Mouse (Mus musculus): ENCODE data around the gene Wfdc2.
"Not testable (repeated sequence)": the region's sequence is repeated elsewhere in the genome, so short reads cannot be mapped to it uniquely, and the experiment has no call there.

The Wfdc2 gene

GRCm38 (mm10) chr2:164544454-164545097 is 17.6 kb upstream of the Wfdc2 start:
- in situ Hi-C loops (cut with MboI, MseI) = no loop called here

DNA sequence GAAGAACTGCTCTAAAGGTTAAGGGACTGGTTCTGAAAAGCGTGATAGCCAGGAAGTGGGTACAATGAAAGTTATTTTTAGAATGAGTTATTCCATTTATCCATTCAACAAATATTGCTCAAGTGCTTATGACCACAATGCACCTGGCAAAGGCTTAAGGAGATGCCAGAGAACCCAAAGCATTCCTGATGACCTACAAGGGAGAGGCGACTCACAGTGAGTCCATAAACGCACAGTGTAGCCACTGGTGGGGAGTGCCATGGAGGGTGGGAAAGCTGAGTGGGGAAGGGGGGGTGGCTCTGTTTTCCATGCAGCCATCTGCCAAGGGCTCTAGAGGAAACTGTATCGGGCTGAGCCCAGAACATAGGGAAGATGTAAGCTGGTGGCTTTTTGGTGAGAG is 12.9 kb upstream of the Wfdc2 start:
- in situ Hi-C loops (cut with MboI, MseI) = no loop called here

DNA sequence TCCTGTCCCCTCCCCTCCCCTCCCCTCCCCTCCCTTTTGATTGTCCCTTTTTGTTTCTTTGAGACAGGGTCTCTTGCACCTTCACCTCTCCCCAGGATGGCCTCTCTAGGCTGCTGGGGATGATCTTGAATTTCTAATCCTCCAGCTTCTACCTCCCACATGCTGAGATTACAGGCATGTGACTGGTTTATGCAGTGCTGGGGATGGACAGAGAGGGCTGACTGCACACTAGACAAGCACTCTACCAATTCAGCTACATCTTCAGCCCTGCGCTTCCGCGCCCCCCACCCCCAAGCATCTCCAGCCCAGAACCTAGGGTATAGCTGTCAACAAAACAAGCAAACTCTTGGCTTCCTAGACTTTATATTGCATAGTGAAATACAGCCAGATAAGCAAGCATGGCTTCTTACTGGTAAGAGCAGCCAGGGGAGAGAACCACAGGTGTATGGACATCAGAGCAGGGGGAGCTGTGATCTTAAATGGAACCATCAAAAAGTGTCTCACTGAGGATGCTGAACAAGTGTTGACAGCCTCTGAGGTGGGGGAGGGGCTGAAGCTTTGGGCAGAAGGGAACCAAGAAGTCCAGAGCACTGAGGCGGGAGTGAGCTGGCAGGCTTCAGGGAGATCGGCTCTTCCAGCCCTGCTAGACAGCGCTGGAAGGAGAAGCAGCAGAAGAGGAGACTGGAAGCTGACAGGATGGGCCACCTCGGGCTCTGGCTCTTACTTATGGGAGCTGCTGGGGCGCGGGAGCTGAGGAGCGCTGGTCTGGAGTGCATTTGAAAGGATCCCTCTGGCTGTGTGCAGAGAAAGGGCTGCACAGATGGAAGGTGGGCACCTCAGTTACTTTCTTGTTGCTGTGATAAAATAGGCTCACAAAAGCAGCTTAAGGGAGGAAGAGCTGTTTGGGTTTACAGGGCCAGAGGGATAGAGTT is 12.0 kb upstream of the Wfdc2 start:
- in situ Hi-C loops (cut with MboI, MseI) = no loop called here

- in situ Hi-C loops (cut with MboI, MseI) = no loop called here
These were observed 11.3 kb upstream of the Wfdc2 start for GRCm38 (mm10) chr2:164550895-164551269.

GRCm38 (mm10) chr2:164551502-164551901 is 10.7 kb upstream of the Wfdc2 start:
- in situ Hi-C loops (cut with MboI, MseI) = no loop called here

GRCm38 (mm10) chr2:164558426-164558825 is 3.8 kb upstream of the Wfdc2 start:
- in situ Hi-C loops (cut with MboI, MseI) = no loop called here

DNA sequence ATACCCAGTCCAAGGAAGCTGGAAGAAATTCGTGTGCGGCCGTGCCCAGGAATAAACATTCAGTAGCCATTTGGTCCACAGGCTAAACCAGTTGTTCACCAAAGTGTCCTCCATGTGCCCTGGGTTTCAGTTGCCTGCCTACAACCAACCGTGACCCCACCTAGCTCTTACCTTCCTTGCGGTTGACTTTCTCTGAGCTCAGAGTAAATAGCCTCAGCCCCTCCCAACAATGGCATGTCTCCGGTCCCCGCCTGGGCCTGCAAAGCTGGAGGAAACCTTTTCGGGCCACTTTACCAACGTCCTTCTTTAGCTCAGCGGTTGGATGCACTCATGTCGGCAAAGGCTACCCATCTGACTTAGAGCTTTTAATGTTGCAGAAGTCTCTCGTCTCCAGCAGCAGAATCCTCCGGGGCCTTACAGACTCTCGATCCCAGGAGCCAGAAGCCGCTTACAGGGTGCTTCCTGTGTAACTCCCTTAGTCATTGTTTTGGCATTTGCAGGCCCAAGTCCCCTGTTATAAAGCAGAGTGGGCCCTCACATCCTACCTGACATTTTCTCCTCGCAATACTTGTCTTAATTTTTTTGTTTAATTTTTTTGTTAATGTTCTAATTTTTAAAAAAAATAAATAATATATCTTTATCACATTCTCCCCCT is 3.1 kb upstream of the Wfdc2 start:
- in situ Hi-C loops (cut with MboI, MseI) = no loop called here

GRCm38 (mm10) chr2:164560106-164560505 is 2.1 kb upstream of the Wfdc2 start:
- in situ Hi-C loops (cut with MboI, MseI) = no loop called here

DNA sequence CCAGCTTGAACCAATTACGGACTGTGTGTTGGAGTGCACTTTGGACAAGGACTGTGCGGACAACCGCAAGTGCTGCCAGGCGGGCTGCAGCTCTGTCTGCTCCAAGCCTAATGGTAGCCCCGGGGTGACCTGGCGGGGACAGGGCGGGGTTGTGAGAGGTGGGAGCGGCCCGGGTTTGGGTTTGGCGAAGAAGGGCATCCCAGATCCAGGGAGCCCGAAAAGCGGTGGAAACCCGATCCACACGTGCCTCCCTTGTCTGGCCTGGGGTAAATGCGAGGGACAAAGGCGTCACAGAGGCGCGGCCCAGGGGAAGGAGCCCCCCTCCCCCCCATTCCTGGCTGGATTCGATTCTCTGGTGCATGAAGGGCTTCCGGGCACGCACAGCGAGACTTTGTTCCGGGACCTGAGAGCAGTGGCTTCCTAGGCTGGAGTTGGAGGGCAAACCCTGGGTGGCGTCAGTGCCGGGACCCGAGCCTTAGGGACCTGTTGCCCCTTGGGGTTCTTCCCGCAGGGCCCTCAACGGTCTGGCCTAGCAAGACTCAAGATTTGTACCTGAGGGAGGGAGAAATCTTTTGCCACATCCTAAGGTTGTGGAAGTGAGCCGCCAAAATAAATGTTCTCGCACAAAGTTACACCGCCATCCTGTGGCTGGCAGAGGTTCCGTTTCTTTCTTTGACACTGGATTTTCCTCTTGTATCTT is 1.3 kb downstream of the Wfdc2 start:
- in situ Hi-C loops (cut with MboI, MseI) = no loop called here

GRCm38 (mm10) chr2:164564346-164564745 is 2.1 kb downstream of the Wfdc2 start:
- in situ Hi-C loops (cut with MboI, MseI) = no loop called here

- in situ Hi-C loops (cut with MboI, MseI) = no loop called here
These were observed 4.8 kb downstream of the Wfdc2 start for GRCm38 (mm10) chr2:164566997-164567396.

DNA sequence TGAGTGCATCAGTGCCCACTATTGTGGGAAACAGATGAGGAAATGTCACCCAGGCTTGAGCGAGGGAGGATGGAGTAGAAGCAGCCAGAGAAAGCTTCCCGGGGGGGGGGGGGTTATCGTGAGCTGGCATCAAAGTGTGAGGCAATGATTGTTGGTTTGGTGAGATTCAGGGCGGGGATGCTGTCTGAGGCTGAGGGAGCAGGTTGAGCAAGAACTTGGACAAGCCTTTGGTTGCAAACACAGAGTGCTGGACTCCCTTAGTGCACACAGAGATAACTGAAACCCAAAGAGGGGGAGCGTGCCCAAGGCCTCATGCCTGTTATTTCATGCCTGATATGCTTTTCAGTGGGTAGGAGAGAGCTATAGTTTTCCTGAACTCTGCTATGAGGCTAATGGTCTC is 5.2 kb downstream of the Wfdc2 start:
- in situ Hi-C loops (cut with MboI, MseI) = no loop called here

- in situ Hi-C loops (cut with MboI, MseI) = not testable (repeated sequence)
These were observed 11.1 kb downstream of the Wfdc2 start, which contains the start of gene Spint3 for GRCm38 (mm10) chr2:164573359-164573758. Spint3 (minus strand) TSS chr2:164573459.

DNA sequence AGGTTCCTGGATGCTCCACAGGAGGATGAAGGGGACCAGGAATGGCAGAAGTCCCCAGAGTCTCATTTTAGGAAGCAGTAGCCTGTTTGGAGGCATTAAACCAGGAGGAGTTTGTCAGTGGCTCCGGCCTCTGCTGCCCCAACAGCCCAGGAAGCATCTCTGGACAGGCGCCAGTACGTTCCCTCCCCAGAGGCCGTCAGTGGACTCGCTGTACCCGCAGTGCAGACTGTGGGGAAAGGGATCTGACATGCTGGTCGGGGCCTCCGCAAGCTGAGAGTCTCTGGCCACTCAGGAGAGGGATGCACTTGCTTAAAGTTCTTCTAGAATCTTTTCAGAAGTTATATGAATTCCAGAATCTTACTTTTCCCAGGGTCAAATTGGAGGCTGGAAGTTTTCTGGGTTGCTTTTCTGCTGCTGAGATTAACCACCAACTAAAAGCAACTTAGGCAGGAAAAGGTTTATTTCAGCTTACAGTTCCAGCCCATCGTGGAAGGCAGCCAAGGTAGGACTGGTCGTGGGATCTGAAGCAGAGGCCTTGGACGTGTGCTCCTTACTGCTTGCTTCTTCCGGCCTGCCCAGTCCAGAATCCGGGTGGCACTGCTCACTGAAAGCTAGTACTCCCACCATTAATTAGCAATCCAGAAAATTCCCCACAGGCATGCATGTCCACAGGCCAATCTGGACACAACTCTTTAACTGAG is 23.0 kb downstream of the Wfdc2 start, which contains the start of gene Wfdc6a:
Wfdc6a (minus strand) TSS at position 423 of the 701 bp plus-strand sequence.
- in situ Hi-C loops (cut with MboI, MseI) = not testable (repeated sequence)

- in situ Hi-C loops (cut with MboI, MseI) = no loop called here
These were observed 29.8 kb downstream of the Wfdc2 start for GRCm38 (mm10) chr2:164592014-164592413.

- in situ Hi-C loops (cut with MboI, MseI) = no loop called here
These were observed 31.3 kb downstream of the Wfdc2 start, which contains the start of gene Eppin for GRCm38 (mm10) chr2:164593494-164593893. Eppin (minus strand) TSS chr2:164593594.

DNA sequence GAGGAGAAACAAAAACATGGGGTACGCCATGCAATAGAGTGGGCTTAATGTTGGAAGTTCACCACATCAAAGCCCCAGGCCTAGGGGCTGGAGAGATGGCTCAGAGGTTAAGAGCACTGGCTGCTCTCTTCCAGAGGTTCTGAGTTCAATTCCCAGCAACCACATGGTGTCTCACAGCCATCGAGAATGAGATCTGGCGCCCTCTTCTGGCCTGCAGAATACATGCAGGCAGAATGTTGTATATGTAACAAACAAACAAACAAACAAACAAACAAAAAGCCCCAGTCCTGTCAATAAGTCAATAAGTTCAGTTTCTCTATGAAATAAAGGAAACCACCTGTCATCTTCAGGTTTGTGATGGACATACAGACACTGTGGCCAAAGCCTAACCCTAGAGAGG is 38.0 kb downstream of the Wfdc2 start:
- in situ Hi-C loops (cut with MboI, MseI) = no loop called here

DNA sequence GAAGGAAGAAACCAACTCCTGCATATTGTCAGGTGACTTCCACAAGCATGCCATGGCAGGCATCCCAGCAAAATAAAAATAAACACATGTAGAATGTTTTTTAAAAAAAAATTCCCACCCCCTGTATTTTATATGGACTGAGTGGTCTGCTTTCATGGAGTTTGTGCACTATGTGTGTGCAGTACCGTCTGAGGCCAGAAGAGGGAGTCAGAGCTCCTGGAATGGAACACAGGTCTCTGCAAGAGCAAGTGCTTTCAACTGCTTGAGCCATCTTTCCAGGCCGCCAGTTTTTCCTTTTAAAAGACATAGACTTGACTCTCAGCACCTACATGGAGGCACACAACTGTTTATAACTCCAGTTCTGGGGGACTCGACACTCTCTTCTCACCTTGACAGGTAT is 41.3 kb downstream of the Wfdc2 start:
- in situ Hi-C loops (cut with MboI, MseI) = no loop called here

- in situ Hi-C loops (cut with MboI, MseI) = no loop called here
These were observed 42.2 kb downstream of the Wfdc2 start for GRCm38 (mm10) chr2:164604411-164604810.

GRCm38 (mm10) chr2:164608781-164609180 is 46.6 kb downstream of the Wfdc2 start:
- in situ Hi-C loops (cut with MboI, MseI) = no loop called here

GRCm38 (mm10) chr2:164613471-164613870 is 51.3 kb downstream of the Wfdc2 start, which contains the start of the genes Wfdc6b and Wfdc8:
Wfdc6b (plus strand) TSS chr2:164613522.
Wfdc8 (minus strand) TSS chr2:164613626.
- in situ Hi-C loops (cut with MboI, MseI) = not testable (repeated sequence)

Data from T-helper 1 cell (primary cell).